Mouse (Mus musculus): ENCODE measurements around the gene Stab1.

GRCm38 (mm10) chr14:31125106-31126075, 43.0 kb downstream of the Stab1 start:
- TF ChIP-seq CTCF (IDR thresholded peaks at IDR 0.05; ENCODE audit: low read depth) (no peak), EP300 (IDR thresholded peaks at IDR 0.05; ENCODE audit: low read depth) (no peak)

All from heart, postnatal 0 days (tissue).